Mouse (Mus musculus) limb, embryonic 10.5 days (tissue): Measurements from ENCODE around the gene Hes2. TPM values are rescaled to one million over a fixed set of nuclear protein-coding genes. Genes with fewer than 3 reads are reported as not detected.

Experiments used
- DNase-seq: peaks from one replicate; pipeline ENCODE4 v3.0.0-alpha.2; 2017; ENCODE audit warnings: low spot score
- H3K27ac ChIP-seq: fragments of 300-500 bp; sonication (generic); 2 replicates; pipeline ENCODE4 v1.5.1; 2016; ENCODE audit warnings: mild to moderate bottlenecking
- H3K27me3 ChIP-seq: fragments of 300-500 bp; sonication (generic); 2 replicates; pipeline ENCODE4 v1.6.1; 2016; ENCODE audit warnings: low read depth, mild to moderate bottlenecking; ENCODE audit not compliant: poor library complexity, severe bottlenecking
- H3K36me3 ChIP-seq: fragments of 300-500 bp; sonication (generic); 2 replicates; pipeline ENCODE4 v1.6.1; 2016; ENCODE audit warnings: mild to moderate bottlenecking, moderate library complexity
- H3K4me1 ChIP-seq: fragments of 300-500 bp; sonication (generic); 2 replicates; pipeline ENCODE4 v1.6.1; 2016
- H3K4me3 ChIP-seq: fragments of 300-500 bp; sonication (generic); 2 replicates; pipeline ENCODE4 v1.5.1; 2016; ENCODE audit warnings: mild to moderate bottlenecking, moderate library complexity
- H3K9me3 ChIP-seq: fragments of 300-500 bp; sonication (generic); replicated peaks from 2 replicates; pipeline ENCODE4 v1.6.1; 2016; ENCODE audit warnings: mild to moderate bottlenecking
- WGBS: fragments of 180-500 bp; shearing (Covaris S2); methylation state at CpG from one replicate; pipeline ENCODE4 v1.1.7; 2016; 5-methylcytosine and 5-hydroxymethylcytosine counted together
- polyA plus RNA-seq: library from polyadenylated mRNA; unstranded; fragments of >200 nt; fragmentation: Nextera tagmentation; extraction: Ambion mirVana; gene quantifications from 2 replicates; pipeline ENCODE4 v1.2.1, GENCODE M21; 2016

The Hes2 gene
- polyA plus RNA-seq, 1 experiment from 2014 or later: not detected

- no peak for DNase-seq
- WGBS: 8% methylated on average over 56 of the region's 56 CpGs
Measured at GRCm38 (mm10) chr4:152125161-152126025, 33.3 kb upstream of the Hes2 start.

GRCm38 (mm10) chr4:152126026-152126920, 32.4 kb upstream of the Hes2 start:
- Histone ChIP-seq H3K4me1 (peaks cover 51% of the 10 kb centered on the region), H3K4me3 (peak overlapping the region; percentile 42), H3K27me3 (peaks cover 100% of the 10 kb centered on the region), H3K9me3 (no peaks in the 10 kb centered on the region), H3K36me3 (no peaks in the 10 kb centered on the region), H3K27ac (0 out of 2 replicates have a peak overlapping the region, but pooled peaks have one; percentile 51)
- DNase-seq: peak; percentile 67
- WGBS: 5% methylated on average over 65 of the region's 65 CpGs

More at GRCm38 (mm10) chr4:152125161-152126025, 33.3 kb upstream of the Hes2 start:
- H3K4me3 ChIP-seq: peak overlapping the region; percentile 42
- no peaks in the 10 kb centered on the region for H3K9me3 ChIP-seq
- H3K27me3 ChIP-seq: peaks cover 100% of the 10 kb centered on the region
- peaks cover 51% of the 10 kb centered on the region for H3K4me1 ChIP-seq
- no peaks in the 10 kb centered on the region for H3K36me3 ChIP-seq
- 0 out of 2 replicates have a peak overlapping the region, but pooled peaks have one; percentile 51 for H3K27ac ChIP-seq

- Histone ChIP-seq H3K27me3 (peaks cover 100% of the 10 kb centered on the region), H3K4me1 (peaks cover 67% of the 10 kb centered on the region), H3K36me3 (no peaks in the 10 kb centered on the region), H3K4me3 (no peak overlapping the region), H3K9me3 (no peaks in the 10 kb centered on the region), H3K27ac (no peak overlapping the region)
- DNase-seq: peak; percentile 35
- WGBS: 80% methylated on average over 11 of the region's 11 CpGs
Measured at GRCm38 (mm10) chr4:152127884-152128283, 30.8 kb upstream of the Hes2 start.

GRCm38 (mm10) chr4:152128784-152129183, 29.9 kb upstream of the Hes2 start:
- Histone ChIP-seq H3K36me3 (no peaks in the 10 kb centered on the region), H3K27ac (no peak overlapping the region), H3K4me3 (no peak overlapping the region), H3K9me3 (no peaks in the 10 kb centered on the region), H3K27me3 (peaks cover 100% of the 10 kb centered on the region), H3K4me1 (peaks cover 68% of the 10 kb centered on the region)
- DNase-seq: no peak
- 52% methylated on average over 5 of the region's 5 CpGs for WGBS

- H3K9me3 ChIP-seq: no peaks in the 10 kb centered on the region
- DNase-seq: no peak
- H3K27ac ChIP-seq: no peak overlapping the region
- H3K4me1 ChIP-seq: peaks cover 68% of the 10 kb centered on the region
- peaks cover 100% of the 10 kb centered on the region for H3K27me3 ChIP-seq
- 22% methylated on average over 13 of the region's 13 CpGs for WGBS
- no peaks in the 10 kb centered on the region for H3K36me3 ChIP-seq
- H3K4me3 ChIP-seq: peak overlapping the region; percentile 0; the same call in 1 of the 2 replicates
Measured at GRCm38 (mm10) chr4:152129395-152129930, 29.2 kb upstream of the Hes2 start.

GRCm38 (mm10) chr4:152130771-152131653, 27.7 kb upstream of the Hes2 start:
- Histone ChIP-seq H3K9me3 (no peaks in the 10 kb centered on the region), H3K27ac (peak overlapping the region; percentile 75), H3K27me3 (peaks cover 97% of the 10 kb centered on the region), H3K4me3 (peak overlapping the region; percentile 48), H3K4me1 (peaks cover 54% of the 10 kb centered on the region), H3K36me3 (no peaks in the 10 kb centered on the region)
- WGBS: under 1% methylated on average over 83 of the region's 85 CpGs
- DNase-seq: peak; percentile 77

- H3K27ac ChIP-seq: peak overlapping the region; percentile 75
- WGBS: 5% methylated on average over 50 of the region's 50 CpGs
- peaks cover 96% of the 10 kb centered on the region for H3K27me3 ChIP-seq
- H3K36me3 ChIP-seq: no peaks in the 10 kb centered on the region
- peaks cover 48% of the 10 kb centered on the region for H3K4me1 ChIP-seq
- H3K9me3 ChIP-seq: no peaks in the 10 kb centered on the region
- peak; percentile 73 for DNase-seq
- H3K4me3 ChIP-seq: peak overlapping the region; percentile 48
Measured at GRCm38 (mm10) chr4:152131809-152132771, 26.6 kb upstream of the Hes2 start.

- peak; percentile 32 for DNase-seq
- Histone ChIP-seq H3K4me1 (peaks cover 47% of the 10 kb centered on the region), H3K9me3 (no peaks in the 10 kb centered on the region), H3K27ac (no peak overlapping the region), H3K27me3 (peaks cover 96% of the 10 kb centered on the region), H3K4me3 (no peak overlapping the region), H3K36me3 (no peaks in the 10 kb centered on the region)
- WGBS: 24% methylated on average over 10 of the region's 10 CpGs
Measured at GRCm38 (mm10) chr4:152132772-152133169, 25.9 kb upstream of the Hes2 start.

GRCm38 (mm10) chr4:152133213-152133612, 25.5 kb upstream of the Hes2 start:
- no peaks in the 10 kb centered on the region for H3K36me3 ChIP-seq
- no peak overlapping the region for H3K4me3 ChIP-seq
- peaks cover 96% of the 10 kb centered on the region for H3K27me3 ChIP-seq
- H3K27ac ChIP-seq: no peak overlapping the region
- 54% methylated on average over 5 of the region's 5 CpGs for WGBS
- no peaks in the 10 kb centered on the region for H3K9me3 ChIP-seq
- no peak for DNase-seq
- peaks cover 49% of the 10 kb centered on the region for H3K4me1 ChIP-seq

- Histone ChIP-seq H3K36me3 (no peaks in the 10 kb centered on the region), H3K4me3 (no peak overlapping the region), H3K4me1 (peaks cover 50% of the 10 kb centered on the region), H3K27me3 (peaks cover 90% of the 10 kb centered on the region), H3K27ac (no peak overlapping the region), H3K9me3 (no peaks in the 10 kb centered on the region)
- DNase-seq: peak; percentile 75
Measured at GRCm38 (mm10) chr4:152134507-152134906, 24.2 kb upstream of the Hes2 start.

GRCm38 (mm10) chr4:152135363-152135762, 23.3 kb upstream of the Hes2 start:
- Histone ChIP-seq H3K36me3 (no peaks in the 10 kb centered on the region), H3K4me1 (peaks cover 41% of the 10 kb centered on the region), H3K4me3 (no peak overlapping the region), H3K27ac (no peak overlapping the region), H3K27me3 (peaks cover 82% of the 10 kb centered on the region), H3K9me3 (no peaks in the 10 kb centered on the region)
- 78% methylated on average over 12 of the region's 12 CpGs for WGBS
- no peak for DNase-seq
